ENCODE assay signal across 18 mouse cellular contexts in genomic region chr8:119941471-119941870, GRCm38 (mm10). TPM values are rescaled to one million over a fixed set of nuclear protein-coding genes. Genes with fewer than 3 reads are reported as not detected.
DNase-seq lines count a peak whose midpoint lies in the region; ATAC-seq lines count a peak whose summit lies in the region.
"Had no signal": no experiment of that assay in that cellular context is flagged by ENCODE, and none has a peak within 500 bp of the region (broad histone marks: within the 10 kb centered on the region; RNA-seq: fewer than 3 reads in every experiment).

No protein-coding gene starts in this region.

- ATAC-seq in frontal cortex, adult (ENCODE audit: low TSS enrichment), result no peak
- ATAC-seq in megakaryocyte progenitor cell, adult 5-6 weeks (replicated peaks; ENCODE audit: poor library complexity), result no peak
- ATAC-seq: forebrain, embryonic 13.5 days; inflammation-experienced regulatory T-cells, adult 6 months; Patski had no signal

- DNase-seq in adrenal gland, adult (ENCODE audit: inconsistent age in 2 of 2, low spot score in 1 of 2), result peak; percentile 54 to 74
- DNase-seq in adrenal gland, postnatal 25 days, result no peak
- DNase-seq in left cerebral cortex, postnatal 4 days, result peak; percentile 72
- DNase-seq in left cerebral cortex, postnatal 36 days (ENCODE audit: low spot score in 2 of 2), result no peak
- DNase-seq in cerebellum, adult 8-10 months, result peak; percentile 61
- no peak for DNase-seq in thymus, postnatal 10 days (ENCODE audit: low spot score in 2 of 2)
- DNase-seq: gastrocnemius, postnatal 25 days; kidney, adult 8-10 months; kidney, postnatal 14 days; lung, adult 18-20 months; lung, postnatal 36 days; thymus, postnatal 14 days had no signal

- intact Hi-C loops in left cerebral cortex, postnatal 4 days (cut with DNase I), result no loop called here
- intact Hi-C loops in left cerebral cortex, postnatal 36 days (cut with DNase I), result no loop called here

RNA-seq across cellular contexts. Expression of gene Gm20388, which starts 30.8 kb away (rescaled TPM):
- 3.6 and 27.1 TPM in 2 replicates for total RNA-seq in adrenal gland, postnatal 25 days (2021)
- total RNA-seq in left cerebral cortex, postnatal 4 days (2021), result 10 to 100 TPM in 1 of 2 experiments, 1 to 10 TPM in 1; 6.5 to 12.8 TPM
- 10 to 100 TPM; 10.3 to 10.6 TPM for total RNA-seq in left cerebral cortex, postnatal 36 days (2021)
- total RNA-seq in megakaryocyte progenitor cell, adult 5-6 weeks (2015), result 18.6 and 18.7 TPM in 2 replicates
- 14.7 TPM in 1 of 2 replicates, not detected in the other for total RNA-seq in megakaryocyte progenitor cell, adult 5-6 weeks (2017)

RNA-seq across cellular contexts. Expression of gene Usp10, which starts 31.3 kb away (rescaled TPM):
- total RNA-seq in adrenal gland, postnatal 25 days (2021), result 110 and 153 TPM in 2 replicates
- total RNA-seq in left cerebral cortex, postnatal 4 days (2021), result 100 to 1,000 TPM; 150 to 152 TPM
- total RNA-seq in left cerebral cortex, postnatal 36 days (2021), result 10 to 100 TPM; 80.6 to 96.0 TPM
- total RNA-seq in megakaryocyte progenitor cell, adult 5-6 weeks (2015), result 71.9 and 73.0 TPM in 2 replicates
- total RNA-seq in megakaryocyte progenitor cell, adult 5-6 weeks (2017), result 43.7 and 80.3 TPM in 2 replicates

RNA-seq across cellular contexts. Expression of gene Crispld2, which starts 50.8 kb away (rescaled TPM):
- total RNA-seq in adrenal gland, postnatal 25 days (2021), result 5.1 and 6.9 TPM in 2 replicates
- 1 to 10 TPM; 1.7 to 1.8 TPM for total RNA-seq in left cerebral cortex, postnatal 4 days (2021)
- 1 to 10 TPM; 1.9 to 2.8 TPM for total RNA-seq in left cerebral cortex, postnatal 36 days (2021)
- total RNA-seq in megakaryocyte progenitor cell, adult 5-6 weeks (2015), result 0.49 and 0.54 TPM in 2 replicates
- 0.51 and 0.92 TPM in 2 replicates for total RNA-seq in megakaryocyte progenitor cell, adult 5-6 weeks (2017)
- total RNA-seq: monocyte, adult 5-6 weeks had no signal

Comparison
In these comparisons a context has a peak if more than half of its experiments do, and no peak if none do; other contexts are left out.
1. DNase-seq: peak in adrenal gland, adult (2 of 2), left cerebral cortex, postnatal 4 days (single experiment) and cerebellum, adult 8-10 months (single experiment); none in adrenal gland, postnatal 25 days (single experiment), left cerebral cortex, postnatal 36 days (0 of 2) and thymus, postnatal 10 days (0 of 2).